Comparison of ENCODE assay signal across 9 mouse cellular contexts in the genomic region with DNA sequence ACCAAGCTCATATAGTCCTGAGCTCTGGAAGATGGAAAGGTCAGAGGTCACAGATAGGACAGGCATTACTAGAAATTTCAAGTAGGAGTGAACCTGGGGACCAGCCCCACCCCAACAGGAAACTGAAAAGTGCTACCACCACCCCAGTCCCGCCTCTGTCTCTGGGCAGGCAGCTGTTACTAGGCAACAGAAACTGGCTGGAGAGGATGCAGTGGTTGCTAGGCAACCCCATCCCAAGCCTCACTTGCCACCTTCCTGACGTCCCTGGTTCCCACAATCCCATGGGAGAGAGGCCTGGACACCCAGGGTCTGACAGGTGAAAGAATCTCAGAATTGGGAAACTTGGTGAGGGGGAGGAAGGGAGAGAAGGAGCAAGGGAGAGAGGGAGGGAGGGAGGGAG. TPM values are rescaled to one million over a fixed set of nuclear protein-coding genes. Genes with fewer than 3 reads are reported as not detected.
DNase-seq lines count a peak whose midpoint lies in the region; ATAC-seq and TF ChIP-seq lines count a peak whose summit lies in the region.
"Had no signal": no experiment of that assay in that cellular context is flagged by ENCODE, and none has a peak within 500 bp of the region (broad histone marks: within the 10 kb centered on the region; RNA-seq: fewer than 3 reads in every experiment).

No protein-coding gene starts in this region.

- no peaks in the 10 kb centered on the region for H3K9me3 ChIP-seq in forebrain, embryonic 12.5 days
- H3K9me3 ChIP-seq in midbrain, embryonic 16.5 days (replicated peaks; ENCODE audit: control insufficient read depth, low read length, poor library complexity, severe bottlenecking): no peaks in the 10 kb centered on the region

- ATAC-seq in forebrain, embryonic 12.5 days (ENCODE audit: low FRiP score): peak; percentile 66
- peak; percentile 36; the same call in 1 of the 2 replicates for ATAC-seq in midbrain, embryonic 16.5 days
- ATAC-seq in monocyte, adult 5-6 weeks (replicated peaks; ENCODE audit: insufficient number of reproducible peaks, low FRiP score, low TSS enrichment, poor library complexity, severe bottlenecking): no peak
- ATAC-seq in erythroid progenitor cell, adult 5-6 weeks (replicated peaks; ENCODE audit: low FRiP score, poor library complexity, severe bottlenecking): no peak

- 11% methylated on average over 2 of the region's 2 CpGs for WGBS in forebrain, embryonic 12.5 days
- WGBS in midbrain, embryonic 16.5 days: 0% methylated on average over 2 of the region's 2 CpGs

- H3K4me3 ChIP-seq in forebrain, embryonic 12.5 days (replicated peaks): no peak overlapping the region
- no peak overlapping the region for H3K4me3 ChIP-seq in midbrain, embryonic 16.5 days (ENCODE audit: low read depth, low read length)

- peak; percentile 90 for DNase-seq in brain, embryonic 14.5 days (ENCODE audit: low read depth)
- peak; percentile 79 for DNase-seq in layer of hippocampus, adult 9-11 months
- DNase-seq in gastrocnemius, postnatal 4 days (ENCODE audit: low spot score in 2 of 2): no peak
- no peak for DNase-seq in kidney, postnatal 10 days

- H3K9ac ChIP-seq in forebrain, embryonic 12.5 days: peak overlapping the region; percentile 95
- no peak overlapping the region; the same call in 1 of the 2 replicates for H3K9ac ChIP-seq in midbrain, embryonic 16.5 days (ENCODE audit: low read depth, low read length)
- H3K9ac ChIP-seq: liver, embryonic 14.5 days had no signal

- peaks cover 52% of the 10 kb centered on the region for H3K4me1 ChIP-seq in forebrain, embryonic 12.5 days
- peaks cover 40% of the 10 kb centered on the region for H3K4me1 ChIP-seq in midbrain, embryonic 16.5 days (ENCODE audit: control insufficient read depth, insufficient read depth, low read length)

- peak overlapping the region; percentile 96 for H3K4me2 ChIP-seq in forebrain, embryonic 12.5 days
- peak overlapping the region; percentile 87 for H3K4me2 ChIP-seq in midbrain, embryonic 16.5 days (ENCODE audit: low read length)

- TF ChIP-seq POLR2A in brain, embryonic 14.5 days (IDR thresholded peaks at IDR 0.05; ENCODE audit: borderline replicate concordance, extremely low read depth, insufficient read depth, insufficient read length, poor library complexity, severe bottlenecking): no peak

- H3K36me3 ChIP-seq in forebrain, embryonic 12.5 days (replicated peaks): peaks cover 46% of the 10 kb centered on the region
- H3K36me3 ChIP-seq in midbrain, embryonic 16.5 days (ENCODE audit: control insufficient read depth, insufficient read depth, low read length): peaks cover 24% of the 10 kb centered on the region

- no peak for TF ChIP-seq CTCF in brain, embryonic 14.5 days (IDR thresholded peaks at IDR 0.05; ENCODE audit: borderline replicate concordance, extremely low read depth, insufficient read depth, insufficient read length)

- no peaks in the 10 kb centered on the region for H3K27me3 ChIP-seq in forebrain, embryonic 12.5 days
- H3K27me3 ChIP-seq in midbrain, embryonic 16.5 days (ENCODE audit: control insufficient read depth, insufficient read depth, low read depth, low read length): no peaks in the 10 kb centered on the region

- peak overlapping the region; percentile 95; the same call in 1 of the 2 replicates for H3K27ac ChIP-seq in forebrain, embryonic 12.5 days
- peak overlapping the region; percentile 60; the same call in 1 of the 2 replicates for H3K27ac ChIP-seq in midbrain, embryonic 16.5 days (ENCODE audit: low read length)
- H3K27ac ChIP-seq: liver, embryonic 14.5 days had no signal

RNA-seq across cellular contexts. Expression of gene Grik5, which starts 3.4 kb away (rescaled TPM):
- polyA plus RNA-seq in brain, embryonic 14.5 days (2012; rRNA removed): 155 and 186 TPM in 2 replicates
- polyA plus RNA-seq in forebrain, embryonic 12.5 days (2016; fragmentation: Nextera tagmentation; extraction: Ambion mirVana): 14.3 and 18.1 TPM in 2 replicates
- 14.2 and 15.5 TPM in 2 replicates for polyA plus RNA-seq in midbrain, embryonic 16.5 days (2015; fragmentation: Nextera tagmentation; extraction: Ambion mirVana)
- total RNA-seq in gastrocnemius, postnatal 4 days (2021): 10 to 100 TPM; 14.6 to 17.1 TPM
- total RNA-seq in monocyte, adult 5-6 weeks (2017): 0.48 to 2.9 TPM in 2 of 3 replicates, not detected in the other
- 5.4 and 12.3 TPM in 2 replicates for total RNA-seq in erythroid progenitor cell, adult 5-6 weeks (2015; ENCODE audit: low replicate concordance)
- total RNA-seq in erythroid progenitor cell, adult 5-6 weeks (2017; ENCODE audit: low replicate concordance): 2.2 and 3.7 TPM in 2 replicates

RNA-seq across cellular contexts. Expression of gene Zfp574, which starts 3.6 kb away (rescaled TPM):
- polyA plus RNA-seq in brain, embryonic 14.5 days (2012; rRNA removed): 45.4 and 46.2 TPM in 2 replicates
- 39.7 and 41.2 TPM in 2 replicates for polyA plus RNA-seq in forebrain, embryonic 12.5 days (2016; fragmentation: Nextera tagmentation; extraction: Ambion mirVana)
- 33.7 and 34.2 TPM in 2 replicates for polyA plus RNA-seq in midbrain, embryonic 16.5 days (2015; fragmentation: Nextera tagmentation; extraction: Ambion mirVana)
- 10 to 100 TPM; 10.7 to 11.4 TPM for total RNA-seq in gastrocnemius, postnatal 4 days (2021)
- 1.5 to 4.7 TPM (median 3.4 TPM) in 3 replicates for total RNA-seq in monocyte, adult 5-6 weeks (2017)
- 7.5 and 7.6 TPM in 2 replicates for total RNA-seq in erythroid progenitor cell, adult 5-6 weeks (2015; ENCODE audit: low replicate concordance)
- total RNA-seq in erythroid progenitor cell, adult 5-6 weeks (2017; ENCODE audit: low replicate concordance): 4.5 and 6.0 TPM in 2 replicates

Comparison
In these comparisons a context has a peak if more than half of its experiments do, and no peak if none do; other contexts are left out.
1. DNase-seq: peak in brain, embryonic 14.5 days (single experiment) and layer of hippocampus, adult 9-11 months (single experiment); none in gastrocnemius, postnatal 4 days (0 of 2) and kidney, postnatal 10 days (single experiment).
2. ATAC-seq: peak in forebrain, embryonic 12.5 days (single experiment) and midbrain, embryonic 16.5 days (single experiment); none in monocyte, adult 5-6 weeks (single experiment) and erythroid progenitor cell, adult 5-6 weeks (single experiment).